Mouse (Mus musculus): ENCODE results near the gene Ccdc150.

DNA sequence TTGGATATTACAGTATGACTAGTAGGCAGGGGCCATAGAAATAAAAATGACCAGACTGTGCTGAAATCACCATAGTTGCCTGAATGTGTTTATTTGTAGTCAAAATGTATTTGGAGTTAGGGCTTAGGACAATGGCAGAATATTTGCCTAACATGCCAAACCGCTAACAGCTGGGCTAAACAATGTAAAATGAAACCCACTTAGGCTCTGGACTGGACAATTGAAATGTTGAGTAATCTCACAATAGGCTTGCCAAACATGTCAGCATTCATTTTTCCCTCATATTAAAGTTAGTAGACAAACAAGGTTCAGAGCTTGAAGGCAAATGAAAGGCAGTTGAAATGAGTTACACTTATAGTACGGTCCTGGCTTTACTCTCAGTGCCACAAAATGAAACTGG is 76.2 kb downstream of the Ccdc150 start:
- TF ChIP-seq CTCF (IDR thresholded peaks at IDR 0.05; ENCODE audit: low read depth) (no peak), EP300 (IDR thresholded peaks at IDR 0.05; ENCODE audit: low read depth) (no peak)

Measured in liver, embryonic 14.5 days (tissue).